Mouse (Mus musculus) left cerebral cortex, adult 18-20 months (tissue): ENCODE results near the gene Ipcef1. TPM values are rescaled to one million over a fixed set of nuclear protein-coding genes. Genes with fewer than 3 reads are reported as not detected.
"Not testable (repeated sequence)": the region's sequence is repeated elsewhere in the genome, so short reads cannot be mapped to it uniquely, and the experiment has no call there.

Source experiments
- DNase-seq, 2 experiments: peaks; one replicate each; pipeline ENCODE4 v3.0.0; 2021 to 2022; ENCODE audit warnings: low spot score in 2 of 2, mixed read lengths in 1 of 2
- total RNA-seq, 2 experiments: library from RNA; stranded (reverse); gene quantifications; 2 replicates each; pipeline ENCODE4 v1.2.3; 2021

Gene Ipcef1
- total RNA-seq, 2 experiments from 2014 or later, result 95.5 to 103 TPM

DNA sequence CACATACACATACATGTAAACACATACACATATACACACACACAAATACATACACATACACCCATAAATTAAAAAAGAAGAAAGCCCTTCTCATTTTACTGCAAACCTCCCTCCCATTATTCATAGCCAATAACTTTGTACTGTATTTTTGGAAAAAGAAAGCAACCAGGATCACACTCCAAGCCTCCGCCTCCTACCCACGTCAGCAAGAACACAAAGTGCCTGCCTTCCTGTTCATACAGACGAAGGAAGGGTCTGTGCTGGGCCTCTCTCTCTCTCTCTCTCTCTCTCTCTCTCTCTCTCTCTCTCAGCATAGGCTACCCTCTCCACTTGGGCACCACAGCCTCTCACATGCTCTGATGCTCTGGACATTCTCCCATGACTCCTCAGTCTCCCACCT is 156.5 kb downstream of the Ipcef1 start:
- peak; percentile 39 to 43 for DNase-seq

DNA sequence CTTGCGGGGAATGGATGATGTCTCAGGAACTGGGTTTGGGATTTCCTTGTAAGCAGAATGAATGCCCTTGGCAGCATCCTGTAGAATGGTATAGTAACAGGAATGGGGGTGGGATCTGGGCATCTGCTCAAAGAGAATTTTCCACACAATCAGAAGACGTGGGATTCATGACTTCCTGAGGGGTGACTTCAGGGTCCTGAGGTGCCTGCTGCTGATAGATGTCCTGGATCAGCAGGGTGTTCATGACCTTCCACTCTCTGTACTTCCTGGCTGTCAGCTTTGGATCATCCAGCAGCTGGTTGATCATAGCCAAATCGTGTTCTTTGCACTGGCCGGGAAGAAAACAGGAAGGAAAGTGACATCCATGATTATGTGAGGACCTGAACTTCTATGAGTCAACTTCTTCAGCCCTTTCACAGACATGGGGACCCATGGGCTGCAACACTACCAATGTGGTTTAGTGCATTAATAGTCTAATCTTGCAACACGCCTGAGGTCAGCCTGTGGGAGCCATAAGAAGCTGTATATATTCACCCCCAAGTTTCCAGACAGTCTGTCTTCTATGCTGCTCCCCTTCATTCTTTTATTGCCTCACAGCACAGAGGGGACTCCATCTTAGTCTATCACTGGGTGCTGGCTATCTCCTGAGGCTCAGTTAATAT is 161.8 kb downstream of the Ipcef1 start:
- no peak for DNase-seq

DNA sequence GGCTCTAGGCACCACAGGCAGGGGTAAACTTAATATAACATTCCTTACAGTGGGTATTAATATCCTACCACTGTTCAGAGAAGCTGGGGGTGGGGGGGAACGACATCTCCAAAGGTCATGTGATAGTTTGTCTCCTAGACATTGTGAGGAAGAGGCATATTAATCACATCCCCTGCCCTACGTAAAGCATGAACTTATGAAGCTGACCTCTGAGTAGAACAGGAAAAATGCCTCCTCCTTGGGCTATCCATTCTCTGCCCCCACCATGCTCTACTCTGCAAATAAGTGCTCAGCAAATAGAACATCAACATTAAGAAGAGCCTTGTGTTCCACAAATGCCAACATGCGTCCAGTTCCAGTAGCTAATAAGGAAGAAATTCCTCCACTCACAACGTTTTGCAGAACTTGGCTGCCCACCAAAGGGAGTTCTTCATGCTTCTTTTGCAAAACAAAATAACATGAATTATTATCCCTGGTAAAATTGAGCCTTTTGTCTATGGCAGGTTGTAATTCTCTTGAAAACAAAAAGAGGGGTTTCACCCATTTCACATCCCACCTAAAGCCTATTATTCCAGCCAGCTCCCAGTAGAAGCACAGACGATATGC is 162.5 kb downstream of the Ipcef1 start:
- no peak for DNase-seq

DNA sequence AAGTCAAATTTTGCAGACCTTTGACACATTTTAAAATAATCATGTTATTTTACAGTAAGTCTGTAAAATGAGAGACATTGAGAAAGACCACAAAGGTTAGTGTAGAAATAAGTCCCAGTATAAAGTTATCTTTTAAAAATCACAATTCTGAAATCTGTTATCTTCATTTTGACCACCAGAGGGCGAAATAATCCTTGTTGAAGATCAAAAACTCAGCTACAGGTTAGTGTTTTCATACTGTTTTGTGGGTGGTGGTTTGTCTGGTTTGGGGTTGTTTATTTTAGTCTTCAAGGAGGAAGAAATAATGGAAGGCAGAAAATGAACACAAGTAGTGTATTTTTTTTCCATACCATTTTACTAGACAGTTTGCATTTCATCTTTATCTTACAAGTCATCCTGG is 166.8 kb downstream of the Ipcef1 start:
- DNase-seq, result no peak

DNA sequence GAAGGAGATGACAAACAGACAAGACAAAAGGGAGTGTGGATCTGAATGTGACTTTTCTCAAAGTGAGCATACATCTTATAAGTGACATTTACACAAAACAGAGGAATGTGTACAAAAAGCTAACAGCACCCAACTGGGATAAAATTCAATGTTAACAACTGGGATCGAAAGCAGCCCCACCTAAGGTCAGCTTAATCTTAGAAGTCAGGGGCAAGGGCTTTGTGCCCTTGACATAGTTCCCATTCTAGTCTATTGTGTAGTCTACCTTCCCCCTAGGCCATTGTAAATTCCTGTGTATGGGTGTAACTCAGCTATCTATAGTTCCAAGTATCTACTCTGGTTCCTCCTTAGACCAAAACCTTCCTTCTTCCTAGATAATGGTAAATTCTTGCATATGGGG is 170.2 kb downstream of the Ipcef1 start:
- DNase-seq, result not testable (repeated sequence)

DNA sequence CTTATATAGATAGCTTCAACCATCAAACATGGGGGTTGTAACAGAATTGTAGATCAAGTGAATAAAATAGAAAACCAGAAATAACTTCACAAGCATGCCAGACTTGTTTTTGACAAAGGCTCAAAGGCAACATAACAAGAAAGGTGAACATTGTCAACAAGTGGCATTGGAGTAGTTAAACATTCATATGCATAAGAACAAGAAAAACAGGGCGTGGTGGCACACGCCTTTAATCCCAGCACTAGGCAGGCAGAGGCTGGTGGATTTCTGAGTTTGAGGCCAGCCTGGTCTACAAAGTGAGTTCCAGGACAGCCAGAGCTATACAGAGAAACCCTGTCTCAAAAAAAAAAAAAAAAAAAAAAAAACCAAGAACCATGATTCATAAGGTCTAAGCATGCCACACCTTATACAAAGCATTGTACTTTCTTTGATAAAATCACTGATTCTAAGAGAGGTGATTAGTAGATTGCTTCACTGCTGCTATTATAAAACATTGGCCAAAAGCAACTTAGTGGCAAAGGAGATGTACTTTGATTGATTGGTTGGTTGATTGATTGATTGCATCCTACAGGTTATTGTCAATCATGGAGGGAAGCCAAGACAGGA is 173.9 kb downstream of the Ipcef1 start:
- DNase-seq, result no peak

DNA sequence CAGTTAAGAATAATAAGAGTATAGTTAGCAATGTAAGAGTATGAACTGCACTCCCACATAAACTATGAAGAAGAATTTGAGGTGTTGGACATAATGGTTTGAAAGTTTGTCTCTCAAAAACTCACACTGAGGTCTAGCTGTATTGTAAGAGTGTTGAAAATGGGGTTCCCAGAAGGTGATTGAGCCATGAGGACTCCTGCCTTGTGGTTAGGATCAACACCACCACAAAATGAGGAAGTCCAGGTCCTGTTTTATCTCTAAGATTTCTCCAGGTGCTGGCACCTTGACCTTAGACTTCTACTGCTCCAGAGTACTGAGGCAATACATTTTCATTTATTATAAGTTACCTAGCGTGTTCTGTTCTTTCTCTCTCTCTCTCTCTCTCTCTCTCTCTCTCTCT is 178.4 kb downstream of the Ipcef1 start:
- no peak for DNase-seq

DNA sequence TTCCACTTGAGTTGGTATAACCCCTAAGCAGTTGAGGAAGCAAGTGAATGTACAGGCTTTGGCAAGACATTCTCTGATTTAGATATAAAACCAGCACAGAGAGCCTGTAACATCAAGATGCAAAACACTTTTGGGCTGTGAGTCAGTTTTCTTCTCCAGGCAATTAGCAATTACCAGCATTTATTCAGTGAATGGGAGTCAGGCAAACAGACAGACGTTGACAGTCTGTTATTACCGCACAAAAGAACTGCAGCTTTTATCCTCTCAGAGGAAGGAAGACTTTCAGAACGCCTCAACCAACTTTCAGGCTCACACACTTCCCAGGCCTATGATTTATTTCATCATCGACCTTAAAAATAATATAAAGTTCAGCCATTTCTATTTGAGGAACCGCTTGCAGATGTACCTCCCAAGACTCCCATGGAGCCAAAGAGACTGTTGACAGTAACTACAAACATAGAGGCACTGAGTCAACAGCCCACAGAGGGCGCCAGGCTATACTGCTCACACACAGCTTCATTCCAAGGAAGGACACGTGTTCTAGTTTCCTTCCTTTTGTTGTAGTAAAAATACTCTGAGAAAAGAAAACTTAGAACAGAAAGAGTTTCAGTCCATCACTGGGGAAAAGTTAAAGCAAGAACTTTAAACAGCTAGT is 180.7 kb downstream of the Ipcef1 start:
- DNase-seq, result no peak

DNA sequence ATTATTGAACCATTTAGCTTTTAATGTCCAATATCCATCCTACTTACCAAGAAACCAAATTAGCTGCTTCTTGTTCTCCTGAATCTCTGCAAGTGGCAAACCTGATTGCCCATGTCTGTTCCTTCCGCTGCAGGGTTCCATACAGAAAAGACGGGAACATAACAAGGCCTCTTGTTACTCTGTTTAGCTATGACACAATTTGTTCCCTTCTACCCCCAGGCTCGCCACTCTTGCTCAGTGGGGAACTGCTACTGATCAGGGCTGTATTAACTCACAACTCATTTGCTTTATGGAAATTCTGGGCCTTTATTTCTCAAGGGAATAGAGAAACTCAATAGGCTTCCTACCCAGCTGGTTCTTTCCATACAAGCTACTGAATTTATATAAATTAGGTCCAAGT is 196.5 kb downstream of the Ipcef1 start:
- no peak for DNase-seq

DNA sequence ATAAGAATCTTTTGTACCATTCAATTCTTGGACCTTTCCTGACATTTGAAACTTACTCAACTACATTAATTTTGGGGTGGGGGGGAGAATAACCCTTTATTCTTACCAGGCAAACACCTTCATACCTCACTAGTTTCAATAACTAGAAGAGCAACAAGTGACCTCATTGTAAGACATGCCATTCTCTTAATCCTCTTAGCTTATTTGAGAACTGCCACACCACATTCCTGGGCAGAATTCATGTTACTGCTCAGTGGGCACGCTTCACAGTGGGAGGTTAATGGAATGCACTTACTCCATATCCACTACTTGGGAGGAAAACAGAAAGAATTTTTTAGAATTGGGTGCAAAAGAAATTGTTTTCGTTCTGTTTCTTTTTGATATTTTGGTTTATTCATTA is 203.4 kb downstream of the Ipcef1 start:
- no peak for DNase-seq

DNA sequence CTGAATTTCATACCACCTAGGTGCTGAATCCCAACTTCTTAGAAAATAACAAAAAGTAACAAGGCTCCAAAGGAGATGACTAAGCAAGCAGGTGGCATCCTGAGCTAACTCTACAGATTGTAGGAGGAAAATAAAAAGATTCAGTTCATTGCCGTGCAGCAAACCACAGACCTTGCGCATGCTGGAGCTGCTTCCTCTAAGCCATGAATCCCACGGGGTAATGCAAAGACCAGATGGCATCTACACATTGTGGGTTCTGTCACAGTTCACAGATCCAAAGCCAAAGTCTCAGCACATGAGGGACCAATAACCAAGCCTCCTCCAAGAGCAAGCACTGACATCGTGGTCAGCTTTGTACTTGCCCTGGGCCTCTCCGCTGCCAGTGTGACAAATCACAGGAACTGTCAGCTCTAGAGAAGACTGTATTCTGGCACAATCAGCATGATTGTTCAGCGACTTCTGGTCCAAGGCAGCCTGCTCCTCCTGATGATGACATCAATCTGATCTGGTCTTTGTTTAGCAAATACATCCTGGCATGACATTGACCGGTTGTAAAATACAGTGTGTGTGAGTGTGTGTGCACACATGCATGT is 204.0 kb downstream of the Ipcef1 start:
- DNase-seq, result peak; percentile 6 to 15

DNA sequence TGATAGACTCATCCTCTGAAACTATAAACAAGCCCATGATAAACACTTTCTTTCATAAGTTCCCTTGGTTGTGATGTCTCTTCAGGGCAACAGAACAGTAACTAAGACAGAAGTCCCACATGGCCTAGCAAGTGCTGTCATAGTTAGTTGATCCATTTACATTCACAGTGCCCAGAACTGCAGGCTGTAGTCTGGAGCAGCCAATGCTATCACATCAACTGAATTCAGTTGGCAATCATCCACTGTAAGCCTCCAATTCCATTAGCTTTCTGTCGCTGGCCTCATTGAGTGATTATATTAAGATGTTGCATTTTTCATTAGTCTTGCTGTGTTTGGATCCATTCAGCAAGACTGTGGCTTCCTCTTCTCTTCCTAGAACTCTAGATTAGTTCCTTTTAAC is 206.0 kb downstream of the Ipcef1 start:
- no peak for DNase-seq

DNA sequence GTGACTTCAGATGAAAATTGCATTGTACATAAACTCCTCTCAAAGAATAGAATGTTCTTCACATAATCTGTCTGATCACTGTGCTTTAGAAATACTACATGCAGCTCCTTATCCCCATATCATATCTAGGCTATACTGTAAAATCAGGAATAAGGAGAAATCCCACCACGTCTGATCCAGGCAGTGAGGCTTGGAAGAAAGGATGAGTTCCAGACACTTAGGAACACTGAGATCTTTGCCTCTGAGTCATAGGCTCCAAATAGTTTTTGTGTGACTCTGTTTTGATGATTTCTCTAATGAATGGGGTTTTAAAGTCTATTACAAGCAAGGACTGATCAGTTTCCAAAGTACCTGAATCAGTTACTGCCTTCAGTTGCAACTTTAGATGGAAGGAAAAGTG is 210.1 kb downstream of the Ipcef1 start:
- DNase-seq, result no peak

Other genes starting within 250 kb of the Ipcef1 start
- gene Cnksr3, start 159.8 kb upstream of the Ipcef1 start, total RNA-seq, result 1 to 10 TPM; 3.6 to 3.8 TPM